Mouse (Mus musculus): ENCODE data around the gene Hs6st3. TPM values are rescaled to one million over a fixed set of nuclear protein-coding genes. Genes with fewer than 3 reads are reported as not detected.
A peak's percentile ranks its signal among the peaks of the same experiment; 100 is the strongest.
"Not testable (repeated sequence)": the region's sequence is repeated elsewhere in the genome, so short reads cannot be mapped to it uniquely, and the experiment has no call there.

Hs6st3 gene
- polyA plus RNA-seq, 1 experiment from 2014 or later, result 0.80 TPM

DNA sequence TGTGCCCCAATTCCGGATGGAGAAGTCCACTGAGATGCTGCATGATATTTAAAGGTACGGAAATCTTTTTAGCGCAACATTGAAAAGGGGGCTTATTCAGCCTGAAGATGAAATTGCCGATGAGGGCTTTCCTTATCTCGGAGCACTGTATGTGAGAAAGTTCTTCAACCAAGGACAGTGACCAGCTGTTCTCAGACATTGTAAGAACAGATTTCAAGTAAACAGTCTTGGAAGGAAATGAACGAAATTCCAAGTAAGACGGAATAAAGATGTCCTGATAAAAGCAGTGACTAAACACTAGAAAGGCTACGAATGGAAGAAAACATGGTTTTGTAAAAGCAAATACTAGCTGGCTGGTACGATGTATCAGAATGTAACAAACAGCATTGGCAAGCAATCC is 338.4 kb downstream of the Hs6st3 start:
- Histone ChIP-seq H3K4me2 (replicated peaks) (no peak overlapping the region), H3K9ac (no peak overlapping the region), H3K27me3 (no peaks in the 10 kb centered on the region), H3K9me3 (replicated peaks) (no peaks in the 10 kb centered on the region), H3K27ac (no peak overlapping the region), H3K4me1 (no peaks in the 10 kb centered on the region), H3K4me3 (no peak overlapping the region), H3K36me3 (no peaks in the 10 kb centered on the region)
- WGBS, result 92% methylated on average over 9 of the region's 9 CpGs
- no peak for ATAC-seq (ENCODE audit: low FRiP score)

DNA sequence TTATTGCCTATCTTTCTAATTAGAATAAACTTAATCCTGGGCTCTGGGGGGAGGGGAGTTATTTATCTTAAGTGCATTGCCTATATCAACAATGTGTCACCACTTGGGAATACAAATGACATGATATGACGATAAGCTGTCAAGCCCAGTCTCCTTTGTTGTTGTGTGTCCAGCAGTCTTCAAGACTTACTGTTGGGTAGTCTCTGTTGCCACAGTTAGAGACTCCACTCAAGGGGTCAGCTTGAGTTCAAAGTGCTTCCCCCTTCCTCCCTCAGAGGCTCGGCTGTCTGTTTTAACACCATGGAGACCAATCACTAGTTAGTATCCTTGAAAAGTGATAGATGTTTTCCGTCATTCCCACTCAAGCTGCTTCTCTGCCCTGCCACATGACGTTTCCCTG is 339.7 kb downstream of the Hs6st3 start:
- no peaks in the 10 kb centered on the region for H3K4me1 ChIP-seq
- no peaks in the 10 kb centered on the region for H3K36me3 ChIP-seq
- H3K9me3 ChIP-seq (replicated peaks), result no peaks in the 10 kb centered on the region
- no peak overlapping the region for H3K4me3 ChIP-seq
- no peak for ATAC-seq (ENCODE audit: low FRiP score)
- H3K27ac ChIP-seq, result no peak overlapping the region
- H3K27me3 ChIP-seq, result no peaks in the 10 kb centered on the region
- H3K4me2 ChIP-seq (replicated peaks), result no peak overlapping the region
- H3K9ac ChIP-seq, result no peak overlapping the region
- WGBS, result 69% methylated on average over 4 of the region's 4 CpGs

DNA sequence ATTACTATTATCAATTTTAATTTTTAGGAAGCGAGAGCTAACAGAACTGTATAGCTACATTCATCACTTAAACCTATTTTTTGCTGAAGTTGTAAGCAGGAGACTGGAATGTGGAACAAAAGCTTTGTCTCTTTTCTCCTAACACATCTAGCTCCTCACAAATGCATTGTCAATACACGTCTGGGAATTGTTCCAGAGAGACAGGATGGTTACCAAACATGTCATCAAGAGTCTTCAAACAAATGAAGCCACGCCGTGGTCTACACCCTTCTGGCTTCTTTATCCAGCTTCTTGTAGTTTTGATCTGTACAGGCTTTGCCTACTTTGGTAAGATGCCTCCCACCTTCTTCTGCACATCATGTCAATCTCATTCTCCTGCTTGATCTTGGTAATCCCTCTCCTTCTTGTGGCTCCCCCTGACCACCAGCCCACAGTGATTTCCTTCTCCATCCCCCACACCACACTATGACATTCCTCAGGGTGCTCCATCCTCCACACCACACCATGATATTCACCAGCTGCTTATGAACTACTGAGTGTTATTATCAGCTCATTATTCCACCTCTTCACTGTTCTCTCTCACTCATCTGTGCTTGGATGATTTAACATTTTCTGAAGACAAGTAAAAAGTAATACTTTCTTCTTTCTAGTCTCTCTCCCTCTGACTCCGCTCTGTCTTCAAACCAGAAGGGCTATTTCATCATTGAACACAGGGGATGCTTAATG is 351.0 kb downstream of the Hs6st3 start:
- Histone ChIP-seq H3K4me2 (replicated peaks) (no peak overlapping the region), H3K27me3 (no peaks in the 10 kb centered on the region), H3K4me3 (no peak overlapping the region), H3K36me3 (no peaks in the 10 kb centered on the region), H3K4me1 (no peaks in the 10 kb centered on the region), H3K27ac (no peak overlapping the region), H3K9me3 (replicated peaks) (no peaks in the 10 kb centered on the region), H3K9ac (no peak overlapping the region)
- 79% methylated on average over 5 of the region's 5 CpGs for WGBS
- ATAC-seq (ENCODE audit: low FRiP score), result no peak

- Histone ChIP-seq H3K27me3 (peaks cover 16% of the 10 kb centered on the region; the same call in 1 of the 2 replicates), H3K4me2 (replicated peaks) (no peak overlapping the region), H3K27ac (no peak overlapping the region), H3K4me1 (no peaks in the 10 kb centered on the region), H3K36me3 (no peaks in the 10 kb centered on the region), H3K4me3 (no peak overlapping the region), H3K9ac (no peak overlapping the region), H3K9me3 (replicated peaks) (no peaks in the 10 kb centered on the region)
- no peak for ATAC-seq (ENCODE audit: low FRiP score)
- 78% methylated on average over 5 of the region's 5 CpGs for WGBS
Observed at GRCm38 (mm10) chr14:119520632-119521031, 382.5 kb downstream of the Hs6st3 start.

GRCm38 (mm10) chr14:119521056-119521455 is 382.9 kb downstream of the Hs6st3 start:
- no peaks in the 10 kb centered on the region for H3K36me3 ChIP-seq
- no peak overlapping the region for H3K9ac ChIP-seq
- no peaks in the 10 kb centered on the region for H3K4me1 ChIP-seq
- WGBS, result 96% methylated on average over 1 of the region's 1 CpGs
- no peak overlapping the region for H3K4me3 ChIP-seq
- no peak for ATAC-seq (ENCODE audit: low FRiP score)
- H3K27ac ChIP-seq, result no peak overlapping the region
- H3K9me3 ChIP-seq (replicated peaks), result no peaks in the 10 kb centered on the region
- H3K4me2 ChIP-seq (replicated peaks), result no peak overlapping the region
- peaks cover 16% of the 10 kb centered on the region; the same call in 1 of the 2 replicates for H3K27me3 ChIP-seq

DNA sequence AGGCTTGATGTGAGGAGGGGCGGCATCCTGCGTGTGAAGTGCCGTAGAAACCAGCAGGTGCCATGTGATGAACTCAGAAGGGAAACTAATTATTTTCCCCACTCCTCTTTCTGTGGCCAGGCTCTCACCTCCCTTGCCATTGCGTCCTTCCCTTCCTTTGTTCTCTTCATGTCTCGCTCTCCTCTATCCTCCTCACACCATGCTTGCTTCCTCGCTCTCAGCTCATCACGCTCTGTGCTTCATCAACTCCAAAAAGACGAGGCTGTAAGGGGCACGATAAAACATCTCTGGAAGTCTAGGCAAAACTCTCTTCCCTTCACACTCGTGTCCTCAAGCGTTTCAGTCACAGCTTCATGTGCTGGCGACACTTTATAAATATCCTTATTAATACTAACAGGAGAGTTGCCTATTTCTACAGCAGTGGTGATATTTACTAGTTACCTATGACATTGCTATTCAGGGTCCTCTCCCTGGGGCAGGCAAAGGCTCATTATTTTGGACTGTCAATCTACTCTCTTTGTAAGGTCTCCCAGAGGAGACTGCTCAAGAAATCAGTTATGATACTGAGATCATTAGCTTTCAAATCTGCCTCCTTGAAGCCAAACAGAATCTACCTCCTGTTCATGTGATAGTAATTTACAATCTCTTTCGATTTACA is 394.9 kb downstream of the Hs6st3 start:
- Histone ChIP-seq H3K27ac (no peak overlapping the region), H3K9me3 (replicated peaks) (no peaks in the 10 kb centered on the region), H3K4me2 (replicated peaks) (no peak overlapping the region), H3K4me1 (no peaks in the 10 kb centered on the region), H3K9ac (no peak overlapping the region), H3K36me3 (no peaks in the 10 kb centered on the region), H3K27me3 (no peaks in the 10 kb centered on the region), H3K4me3 (no peak overlapping the region)
- WGBS, result 77% methylated on average over 13 of the region's 13 CpGs
- ATAC-seq (ENCODE audit: low FRiP score), result no peak

DNA sequence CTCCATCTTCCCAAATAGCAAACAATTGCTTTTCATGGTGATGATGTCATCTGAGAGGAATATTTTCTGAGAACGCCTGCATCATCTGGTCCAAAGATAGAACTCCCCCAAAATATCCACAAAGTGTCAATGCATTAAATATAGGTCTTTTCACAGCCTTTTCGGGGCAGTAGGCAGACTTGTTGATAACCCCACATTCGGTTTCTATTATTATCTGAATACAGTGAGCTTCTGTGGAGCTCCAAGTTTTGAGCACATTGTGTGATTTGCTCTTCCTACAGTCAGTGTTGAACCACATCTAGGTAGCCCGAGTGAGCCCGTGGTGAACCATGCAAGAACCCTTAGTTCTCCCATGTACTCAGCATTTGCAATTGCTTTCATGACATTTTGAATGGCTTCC is 402.4 kb downstream of the Hs6st3 start:
- Histone ChIP-seq H3K27ac (no peak overlapping the region), H3K4me1 (no peaks in the 10 kb centered on the region), H3K9me3 (replicated peaks) (no peaks in the 10 kb centered on the region), H3K4me2 (replicated peaks) (no peak overlapping the region), H3K4me3 (no peak overlapping the region), H3K9ac (no peak overlapping the region), H3K36me3 (no peaks in the 10 kb centered on the region), H3K27me3 (no peaks in the 10 kb centered on the region)
- WGBS, result 87% methylated on average over 5 of the region's 5 CpGs
- ATAC-seq (ENCODE audit: low FRiP score), result no peak

DNA sequence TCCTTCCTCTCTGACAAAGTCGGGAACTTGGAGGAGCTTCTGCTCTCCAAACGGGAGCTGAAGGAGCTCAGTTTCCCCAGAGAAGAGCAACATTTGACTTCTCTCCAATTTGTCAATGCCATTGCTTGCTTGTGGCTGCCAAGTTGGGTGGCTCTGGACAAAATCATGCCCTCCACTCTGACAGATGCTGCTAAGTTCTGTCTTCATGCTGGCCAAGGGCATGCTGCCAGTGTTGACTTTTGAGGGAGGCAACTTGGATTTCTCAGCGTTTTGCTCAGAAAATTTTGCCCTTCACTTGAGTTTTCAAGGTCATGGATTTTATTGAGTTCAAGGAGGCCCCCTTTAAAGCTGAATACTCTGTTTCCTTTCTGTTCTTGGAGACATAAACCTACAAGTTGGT is 406.5 kb downstream of the Hs6st3 start:
- H3K4me1 ChIP-seq, result no peaks in the 10 kb centered on the region
- H3K36me3 ChIP-seq, result no peaks in the 10 kb centered on the region
- H3K4me3 ChIP-seq, result no peak overlapping the region
- WGBS, result 79% methylated on average over 3 of the region's 3 CpGs
- H3K4me2 ChIP-seq (replicated peaks), result no peak overlapping the region
- H3K9ac ChIP-seq, result no peak overlapping the region
- no peak for ATAC-seq (ENCODE audit: low FRiP score)
- no peak overlapping the region for H3K27ac ChIP-seq
- no peaks in the 10 kb centered on the region for H3K27me3 ChIP-seq
- H3K9me3 ChIP-seq (replicated peaks), result no peaks in the 10 kb centered on the region

- H3K9me3 ChIP-seq (replicated peaks), result no peaks in the 10 kb centered on the region
- H3K4me1 ChIP-seq, result no peaks in the 10 kb centered on the region
- H3K4me2 ChIP-seq (replicated peaks), result no peak overlapping the region
- no peak overlapping the region for H3K4me3 ChIP-seq
- WGBS, result 93% methylated on average over 4 of the region's 4 CpGs
- ATAC-seq (ENCODE audit: low FRiP score), result no peak
- no peaks in the 10 kb centered on the region for H3K27me3 ChIP-seq
- H3K36me3 ChIP-seq, result no peaks in the 10 kb centered on the region
- no peak overlapping the region for H3K9ac ChIP-seq
- no peak overlapping the region for H3K27ac ChIP-seq
Observed at GRCm38 (mm10) chr14:119558356-119558755, 420.2 kb downstream of the Hs6st3 start.

GRCm38 (mm10) chr14:119582039-119582508 is 443.9 kb downstream of the Hs6st3 start:
- Histone ChIP-seq H3K36me3 (no peaks in the 10 kb centered on the region), H3K4me1 (peaks cover 11% of the 10 kb centered on the region; the same call in 1 of the 2 replicates), H3K27ac (no peak overlapping the region), H3K9ac (no peak overlapping the region), H3K9me3 (replicated peaks) (no peaks in the 10 kb centered on the region), H3K4me3 (no peak overlapping the region), H3K4me2 (replicated peaks) (no peak overlapping the region), H3K27me3 (no peaks in the 10 kb centered on the region)
- peak; percentile 91 for ATAC-seq (ENCODE audit: low FRiP score)
- WGBS, result 30% methylated on average over 10 of the region's 10 CpGs

GRCm38 (mm10) chr14:119585069-119585468 is 446.9 kb downstream of the Hs6st3 start:
- Histone ChIP-seq H3K27ac (no peak overlapping the region), H3K4me1 (peaks cover 11% of the 10 kb centered on the region; the same call in 1 of the 2 replicates), H3K27me3 (no peaks in the 10 kb centered on the region), H3K9ac (no peak overlapping the region), H3K4me2 (replicated peaks) (no peak overlapping the region), H3K9me3 (replicated peaks) (no peaks in the 10 kb centered on the region), H3K36me3 (no peaks in the 10 kb centered on the region), H3K4me3 (no peak overlapping the region)
- ATAC-seq (ENCODE audit: low FRiP score), result no peak
- WGBS, result 83% methylated on average over 4 of the region's 4 CpGs

DNA sequence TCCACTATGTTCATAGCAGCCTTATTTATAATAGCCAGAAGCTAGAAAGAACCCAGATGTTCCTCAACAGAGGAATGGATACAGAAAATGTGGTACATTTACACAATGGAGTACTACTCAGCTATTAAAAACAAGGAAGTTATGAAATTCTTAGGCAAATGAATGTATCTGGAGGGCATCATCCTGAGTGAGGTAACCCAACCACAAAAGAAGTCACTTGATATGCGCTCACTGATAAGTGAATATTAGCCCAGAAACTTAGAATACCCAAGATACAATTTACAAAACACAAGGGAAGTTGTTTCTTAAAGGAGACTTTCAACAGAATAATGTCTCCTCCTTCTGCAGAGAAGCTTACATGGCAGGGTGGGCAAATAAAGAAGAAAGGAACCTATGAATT is 449.2 kb downstream of the Hs6st3 start:
- not testable (repeated sequence) for H3K36me3 ChIP-seq; H3K27ac ChIP-seq; H3K4me2 ChIP-seq (replicated peaks); H3K9me3 ChIP-seq (replicated peaks); ATAC-seq (ENCODE audit: low FRiP score); H3K4me3 ChIP-seq; H3K9ac ChIP-seq; H3K4me1 ChIP-seq; H3K27me3 ChIP-seq
- WGBS, result 93% methylated on average over 1 of the region's 1 CpGs

GRCm38 (mm10) chr14:119604327-119604726 is 466.2 kb downstream of the Hs6st3 start:
- Histone ChIP-seq H3K4me1 (no peaks in the 10 kb centered on the region), H3K27me3 (no peaks in the 10 kb centered on the region), H3K36me3 (no peaks in the 10 kb centered on the region), H3K4me2 (replicated peaks) (no peak overlapping the region), H3K9me3 (replicated peaks) (no peaks in the 10 kb centered on the region), H3K4me3 (no peak overlapping the region), H3K9ac (no peak overlapping the region), H3K27ac (no peak overlapping the region)
- no peak for ATAC-seq (ENCODE audit: low FRiP score)
- 75% methylated on average over 14 of the region's 14 CpGs for WGBS

Measured in hindbrain, embryonic 12.5 days (tissue).